In genomic region chr13:89583747-89584738, GRCm38 (mm10) we compare ENCODE assay signal across 15 mouse cellular contexts. TPM values are rescaled to one million over a fixed set of nuclear protein-coding genes. Genes with fewer than 3 reads are reported as not detected.
DNase-seq lines count a peak whose midpoint lies in the region; ATAC-seq and TF ChIP-seq lines count a peak whose summit lies in the region.
"Had no signal": no experiment of that assay in that cellular context is flagged by ENCODE, and none has a peak within 500 bp of the region (broad histone marks: within the 10 kb centered on the region; RNA-seq: fewer than 3 reads in every experiment).

No protein-coding gene starts in this region.

- TF ChIP-seq CTCF in lung, postnatal 0 days (IDR thresholded peaks at IDR 0.05): no peak

- ATAC-seq in kidney, embryonic 16.5 days (ENCODE audit: low FRiP score, low TSS enrichment): no peak
- ATAC-seq in lung, postnatal 0 days: no peak
- no peak for ATAC-seq in intestine, embryonic 14.5 days (replicated peaks; ENCODE audit: low FRiP score, low TSS enrichment, low read depth)
- no peak for ATAC-seq in forebrain, embryonic 14.5 days
- ATAC-seq: forebrain, embryonic 16.5 days had no signal

- peaks cover 4% of the 10 kb centered on the region; the same call in 1 of the 2 replicates for H3K4me1 ChIP-seq in kidney, embryonic 16.5 days (ENCODE audit: insufficient read depth, low read length)
- H3K4me1 ChIP-seq in lung, postnatal 0 days (ENCODE audit: insufficient read depth, low read depth, low read length): no peaks in the 10 kb centered on the region
- H3K4me1 ChIP-seq in intestine, embryonic 14.5 days (replicated peaks; ENCODE audit: control insufficient read depth, insufficient read depth, low read length): peaks cover 22% of the 10 kb centered on the region
- H3K4me1 ChIP-seq in forebrain, embryonic 14.5 days (ENCODE audit: control insufficient read depth, insufficient read depth, low read length): no peaks in the 10 kb centered on the region
- H3K4me1 ChIP-seq: heart, embryonic 10.5 days; hindbrain, embryonic 12.5 days; liver, embryonic 13.5 days; midbrain, embryonic 12.5 days had no signal

- no peaks in the 10 kb centered on the region for H3K27me3 ChIP-seq in kidney, embryonic 16.5 days (ENCODE audit: insufficient read depth, low read length)
- no peaks in the 10 kb centered on the region for H3K27me3 ChIP-seq in lung, postnatal 0 days (replicated peaks; ENCODE audit: insufficient read depth, low read length)
- H3K27me3 ChIP-seq in intestine, embryonic 14.5 days (replicated peaks; ENCODE audit: control insufficient read depth, insufficient read depth, low read length): no peaks in the 10 kb centered on the region
- H3K27me3 ChIP-seq in splenic B cell, adult 2 months (ENCODE audit: control insufficient read depth, insufficient read depth, low read length, poor library complexity, severe bottlenecking): no peaks in the 10 kb centered on the region
- H3K27me3 ChIP-seq in forebrain, embryonic 14.5 days (replicated peaks; ENCODE audit: control insufficient read depth, insufficient read depth, low read length): no peaks in the 10 kb centered on the region
- H3K27me3 ChIP-seq: hindbrain, embryonic 12.5 days; liver, embryonic 13.5 days; midbrain, embryonic 12.5 days had no signal

- DNase-seq in kidney, adult 11 months: no peak
- peak; percentile 14 for DNase-seq in lung, postnatal 0 days (ENCODE audit: low spot score)
- DNase-seq in lung, postnatal 10 days: no peak
- no peak for DNase-seq in intestine, embryonic 14.5 days (ENCODE audit: low spot score)
- peak; percentile 3 for DNase-seq in splenic B cell, adult 2 months (ENCODE audit: low read depth, low spot score)
- no peak for DNase-seq in thymus, adult 18-20 months
- no peak for DNase-seq in forebrain, embryonic 14.5 days (ENCODE audit: low spot score)
- DNase-seq: cerebellum, adult 11 months; gastrocnemius, postnatal 25 days; liver, embryonic 13.5 days had no signal

- no peak for TF ChIP-seq EP300 in lung, postnatal 0 days (IDR thresholded peaks at IDR 0.05)

- H3K36me3 ChIP-seq in kidney, embryonic 16.5 days (ENCODE audit: insufficient read depth, low read length): no peaks in the 10 kb centered on the region
- H3K36me3 ChIP-seq in lung, postnatal 0 days (ENCODE audit: insufficient read depth, low read length): no peaks in the 10 kb centered on the region
- H3K36me3 ChIP-seq in intestine, embryonic 14.5 days (ENCODE audit: control insufficient read depth, insufficient read depth, low read length): no peaks in the 10 kb centered on the region
- H3K36me3 ChIP-seq in splenic B cell, adult 2 months (ENCODE audit: control insufficient read depth, insufficient read depth, low read length, poor library complexity, severe bottlenecking): no peaks in the 10 kb centered on the region
- no peaks in the 10 kb centered on the region for H3K36me3 ChIP-seq in forebrain, embryonic 14.5 days (ENCODE audit: control insufficient read depth, insufficient read depth, low read length)
- H3K36me3 ChIP-seq: heart, embryonic 10.5 days; hindbrain, embryonic 12.5 days; liver, embryonic 13.5 days; midbrain, embryonic 12.5 days had no signal

- H3K4me2 ChIP-seq in kidney, embryonic 16.5 days (replicated peaks; ENCODE audit: low read depth, low read length): 0 out of 2 replicates have a peak overlapping the region, but pooled peaks have one; percentile 0
- 0 out of 2 replicates have a peak overlapping the region, but pooled peaks have one; percentile 14 for H3K4me2 ChIP-seq in lung, postnatal 0 days (replicated peaks; ENCODE audit: low read depth, low read length)
- peak overlapping the region; percentile 39 for H3K4me2 ChIP-seq in intestine, embryonic 14.5 days (ENCODE audit: low read length)
- no peak overlapping the region for H3K4me2 ChIP-seq in forebrain, embryonic 14.5 days (ENCODE audit: low read length)
- H3K4me2 ChIP-seq: hindbrain, embryonic 12.5 days; liver, embryonic 13.5 days; midbrain, embryonic 12.5 days had no signal

- WGBS in kidney, embryonic 16.5 days: 41% methylated on average over 10 of the region's 10 CpGs
- WGBS in lung, postnatal 0 days: 35% methylated on average over 10 of the region's 10 CpGs
- 24% methylated on average over 10 of the region's 10 CpGs for WGBS in intestine, embryonic 14.5 days
- WGBS in forebrain, embryonic 14.5 days: 59% methylated on average over 10 of the region's 10 CpGs

- H3K27ac ChIP-seq in kidney, embryonic 16.5 days (ENCODE audit: low read length): no peak overlapping the region
- H3K27ac ChIP-seq in lung, postnatal 0 days (ENCODE audit: low read length): no peak overlapping the region
- H3K27ac ChIP-seq in intestine, embryonic 14.5 days (ENCODE audit: low read depth): no peak overlapping the region
- no peak overlapping the region for H3K27ac ChIP-seq in forebrain, embryonic 14.5 days (ENCODE audit: low read depth, low read length)
- H3K27ac ChIP-seq: heart, embryonic 10.5 days; hindbrain, embryonic 12.5 days; liver, embryonic 13.5 days; midbrain, embryonic 12.5 days had no signal

- H3K9ac ChIP-seq in kidney, embryonic 16.5 days (replicated peaks; ENCODE audit: low read length): no peak overlapping the region
- H3K9ac ChIP-seq in lung, postnatal 0 days (replicated peaks; ENCODE audit: low read depth): no peak overlapping the region
- no peak overlapping the region for H3K9ac ChIP-seq in intestine, embryonic 14.5 days (ENCODE audit: low read length)
- no peak overlapping the region for H3K9ac ChIP-seq in forebrain, embryonic 14.5 days (ENCODE audit: low read length)
- H3K9ac ChIP-seq: hindbrain, embryonic 12.5 days; liver, embryonic 13.5 days; midbrain, embryonic 12.5 days had no signal

- 0 out of 2 replicates have a peak overlapping the region, but pooled peaks have one; percentile 0 for H3K4me3 ChIP-seq in kidney, embryonic 16.5 days (ENCODE audit: low read length)
- no peak overlapping the region for H3K4me3 ChIP-seq in lung, postnatal 0 days (ENCODE audit: low read depth, low read length)
- H3K4me3 ChIP-seq in intestine, embryonic 14.5 days (ENCODE audit: low read depth, low read length): peak overlapping the region; percentile 17
- no peak overlapping the region for H3K4me3 ChIP-seq in forebrain, embryonic 14.5 days (ENCODE audit: low read depth, low read length)
- H3K4me3 ChIP-seq: heart, embryonic 10.5 days; hindbrain, embryonic 12.5 days; liver, embryonic 13.5 days; midbrain, embryonic 12.5 days had no signal

- H3K9me3 ChIP-seq in kidney, embryonic 16.5 days (ENCODE audit: low read length): no peaks in the 10 kb centered on the region
- H3K9me3 ChIP-seq in lung, postnatal 0 days (ENCODE audit: low read length): no peaks in the 10 kb centered on the region
- H3K9me3 ChIP-seq in intestine, embryonic 14.5 days (ENCODE audit: control insufficient read depth, low read length): no peaks in the 10 kb centered on the region
- no peaks in the 10 kb centered on the region for H3K9me3 ChIP-seq in forebrain, embryonic 14.5 days (replicated peaks; ENCODE audit: control insufficient read depth, low read length)
- H3K9me3 ChIP-seq: heart, embryonic 10.5 days; hindbrain, embryonic 12.5 days; liver, embryonic 13.5 days; midbrain, embryonic 12.5 days had no signal

RNA-seq across cellular contexts. Expression of gene Hapln1, which starts 44.4 kb away (rescaled TPM):
- 9.0 TPM in 2 replicates for polyA plus RNA-seq in kidney, embryonic 16.5 days (2015; fragmentation: Nextera tagmentation; extraction: Ambion mirVana)
- 6.4 and 7.3 TPM in 2 replicates for polyA plus RNA-seq in lung, postnatal 0 days (2015; fragmentation: Nextera tagmentation; extraction: Ambion mirVana)
- polyA plus RNA-seq in intestine, embryonic 14.5 days (2014; fragmentation: Nextera tagmentation; extraction: Ambion mirVana): 4.5 and 6.3 TPM in 2 replicates
- 0.30 and 0.87 TPM in 2 replicates for polyA plus RNA-seq in forebrain, embryonic 14.5 days (2014; fragmentation: Nextera tagmentation; extraction: Ambion mirVana)

Comparison
In these comparisons a context has a peak if more than half of its experiments do, and no peak if none do; other contexts are left out.
1. DNase-seq: peak in lung, postnatal 0 days (single experiment) and splenic B cell, adult 2 months (single experiment); none in kidney, adult 11 months (single experiment), lung, postnatal 10 days (single experiment), intestine, embryonic 14.5 days (single experiment), thymus, adult 18-20 months (0 of 2) and forebrain, embryonic 14.5 days (single experiment).
2. H3K4me3 ChIP-seq: peak in kidney, embryonic 16.5 days (single experiment) and intestine, embryonic 14.5 days (single experiment); none in lung, postnatal 0 days (single experiment) and forebrain, embryonic 14.5 days (single experiment).